Mouse (Mus musculus) cerebellum, adult 2 months (tissue): ENCODE results near the gene Faim.

Source experiments
- CTCF ChIP-seq: fragments of 200-500 bp; IDR thresholded peaks from 2 replicates; pipeline ENCODE4 v1.5.1; 2011; ENCODE audit warnings: low read depth, mild to moderate bottlenecking, control low read depth, low read length, moderate library complexity, borderline replicate concordance; ENCODE audit not compliant: insufficient read depth
- POLR2A ChIP-seq: fragments of 200-500 bp; IDR thresholded peaks from 2 replicates; pipeline ENCODE4 v1.6.1; 2011; ENCODE audit warnings: low read length, control low read depth, borderline replicate concordance; ENCODE audit not compliant: insufficient read depth

DNA sequence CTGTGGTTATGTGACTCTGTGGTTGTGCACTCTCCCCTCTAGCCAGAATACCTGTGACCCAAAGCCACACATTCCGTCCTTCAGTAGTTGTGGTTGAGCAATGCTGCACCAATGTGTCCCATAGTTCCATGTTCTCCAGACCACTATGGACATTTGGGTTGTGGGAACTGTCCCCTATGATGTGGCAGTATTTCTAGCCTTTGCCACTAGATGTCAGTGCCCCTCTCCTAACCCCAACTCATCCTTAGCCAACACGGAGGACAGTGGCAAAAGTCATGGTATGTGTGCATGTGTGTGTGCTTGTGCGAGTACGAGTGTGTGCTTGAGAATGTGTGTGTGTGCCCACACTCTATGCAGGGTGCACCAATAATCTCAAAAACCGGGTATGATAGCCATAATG, 9.7 kb upstream of the Faim start:
- TF ChIP-seq POLR2A, result no peak
- peak; percentile 47; the same call in 1 of the 2 replicates for TF ChIP-seq CTCF
